Mouse (Mus musculus): ENCODE measurements at regions not wholly inside any gene's neighbourhood (a gene's known extent, or its start where the extent isn't known, plus 50 kb on each side); places are given as distances from the start of the nearest gene placed in this dataset.

DNA sequence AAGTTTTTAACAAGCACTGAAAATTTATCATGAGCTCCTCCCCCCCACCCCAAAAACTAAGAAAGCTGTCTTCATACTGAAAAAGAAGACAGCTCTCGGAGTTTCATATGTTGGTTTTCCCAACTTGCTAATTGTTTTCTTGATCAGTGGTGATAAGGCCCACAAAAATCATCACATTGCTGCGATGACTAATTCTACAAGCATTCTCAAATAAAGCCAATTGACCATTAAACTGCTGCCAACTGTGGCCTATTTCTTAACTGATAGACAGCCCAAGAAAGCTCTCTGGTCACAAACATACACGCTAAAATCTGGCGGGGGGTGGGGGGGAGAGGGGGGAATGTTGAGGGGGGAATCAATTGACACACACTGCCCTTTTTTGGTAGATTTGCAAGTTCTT, 345.0 kb upstream of the Acvr2a start:
- no peaks in the 10 kb centered on the region for H3K27me3 ChIP-seq (ENCODE audit: insufficient read depth, low read length)
- H3K27ac ChIP-seq (ENCODE audit: low read depth) = no peak overlapping the region
- ATAC-seq (no peak), DNase-seq (no peak)
- no peak overlapping the region for H3K4me2 ChIP-seq (ENCODE audit: low read depth, low read length)
- no peaks in the 10 kb centered on the region for H3K9me3 ChIP-seq (ENCODE audit: low read length)
- no peak overlapping the region for H3K9ac ChIP-seq (replicated peaks)
- TF ChIP-seq CTCF (IDR thresholded peaks at IDR 0.05; ENCODE audit: low read depth) (no peak), EP300 (IDR thresholded peaks at IDR 0.05; ENCODE audit: low read depth) (no peak)
- no peaks in the 10 kb centered on the region for H3K4me1 ChIP-seq (ENCODE audit: insufficient read depth)
- no peaks in the 10 kb centered on the region for H3K36me3 ChIP-seq (replicated peaks; ENCODE audit: insufficient read depth, low read length)
- WGBS (ENCODE audit: insufficient replicate concordance) = 67% methylated on average over 4 of the region's 4 CpGs
- H3K4me3 ChIP-seq (ENCODE audit: low read depth, low read length) = no peak overlapping the region

GRCm38 (mm10) chr2:48469357-48469756, 344.6 kb upstream of the Acvr2a start:
- 61% methylated on average over 4 of the region's 4 CpGs for WGBS (ENCODE audit: insufficient replicate concordance)
- TF ChIP-seq CTCF (IDR thresholded peaks at IDR 0.05; ENCODE audit: low read depth) (no peak), EP300 (IDR thresholded peaks at IDR 0.05; ENCODE audit: low read depth) (no peak)
- no peaks in the 10 kb centered on the region for H3K36me3 ChIP-seq (replicated peaks; ENCODE audit: insufficient read depth, low read length)

GRCm38 (mm10) chr2:48473102-48473501, 340.8 kb upstream of the Acvr2a start:
- Histone ChIP-seq H3K9ac (replicated peaks) (no peak overlapping the region), H3K4me2 (ENCODE audit: low read depth, low read length) (no peak overlapping the region), H3K4me3 (ENCODE audit: low read depth, low read length) (no peak overlapping the region), H3K9me3 (ENCODE audit: low read length) (no peaks in the 10 kb centered on the region), H3K4me1 (ENCODE audit: insufficient read depth) (no peaks in the 10 kb centered on the region), H3K27ac (ENCODE audit: low read depth) (no peak overlapping the region), H3K36me3 (replicated peaks; ENCODE audit: insufficient read depth, low read length) (no peaks in the 10 kb centered on the region), H3K27me3 (ENCODE audit: insufficient read depth, low read length) (no peaks in the 10 kb centered on the region)
- WGBS (ENCODE audit: insufficient replicate concordance) = 46% methylated on average over 3 of the region's 3 CpGs
- TF ChIP-seq CTCF (IDR thresholded peaks at IDR 0.05; ENCODE audit: low read depth) (no peak), EP300 (IDR thresholded peaks at IDR 0.05; ENCODE audit: low read depth) (no peak)
- DNase-seq = no peak
- no peak for ATAC-seq

More at GRCm38 (mm10) chr2:48469357-48469756, 344.6 kb upstream of the Acvr2a start:
- DNase-seq (no peak), ATAC-seq (no peak)
- Histone ChIP-seq H3K4me2 (ENCODE audit: low read depth, low read length) (no peak overlapping the region), H3K4me1 (ENCODE audit: insufficient read depth) (no peaks in the 10 kb centered on the region), H3K9me3 (ENCODE audit: low read length) (no peaks in the 10 kb centered on the region), H3K4me3 (ENCODE audit: low read depth, low read length) (no peak overlapping the region), H3K9ac (replicated peaks) (no peak overlapping the region), H3K27me3 (ENCODE audit: insufficient read depth, low read length) (no peaks in the 10 kb centered on the region), H3K27ac (ENCODE audit: low read depth) (no peak overlapping the region)

- no peak overlapping the region for H3K9ac ChIP-seq (replicated peaks)
- 61% methylated on average over 4 of the region's 4 CpGs for WGBS (ENCODE audit: insufficient replicate concordance)
- DNase-seq (no peak), ATAC-seq (no peak)
- no peaks in the 10 kb centered on the region for H3K36me3 ChIP-seq (replicated peaks; ENCODE audit: insufficient read depth, low read length)
- H3K4me3 ChIP-seq (ENCODE audit: low read depth, low read length) = no peak overlapping the region
- no peaks in the 10 kb centered on the region for H3K4me1 ChIP-seq (ENCODE audit: insufficient read depth)
- no peak overlapping the region for H3K27ac ChIP-seq (ENCODE audit: low read depth)
- no peaks in the 10 kb centered on the region for H3K27me3 ChIP-seq (ENCODE audit: insufficient read depth, low read length)
- H3K4me2 ChIP-seq (ENCODE audit: low read depth, low read length) = no peak overlapping the region
- no peak for TF ChIP-seq CTCF (IDR thresholded peaks at IDR 0.05; ENCODE audit: low read depth)
- no peaks in the 10 kb centered on the region for H3K9me3 ChIP-seq (ENCODE audit: low read length)
Observed at GRCm38 (mm10) chr2:48474642-48475041, 339.3 kb upstream of the Acvr2a start.

DNA sequence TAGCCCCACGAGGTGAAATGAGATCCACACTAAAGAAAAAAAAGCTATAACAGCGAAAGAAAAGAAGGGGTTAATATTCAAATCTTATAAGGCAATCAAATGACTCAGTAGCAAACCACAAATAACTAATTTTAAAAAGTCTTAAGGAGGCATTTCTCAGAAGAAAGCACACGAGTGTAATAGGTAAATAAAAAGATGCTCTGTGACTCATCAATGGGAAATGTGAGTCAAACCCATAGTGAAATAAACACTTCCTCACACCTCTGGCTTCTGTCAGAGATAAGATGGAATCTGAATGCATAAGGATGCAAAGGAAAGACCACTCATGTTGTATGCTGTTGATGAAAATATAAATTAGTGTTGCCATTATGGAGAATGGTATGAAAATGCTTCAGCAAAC, 337.1 kb upstream of the Acvr2a start:
- TF ChIP-seq EP300 (IDR thresholded peaks at IDR 0.05; ENCODE audit: low read depth) (no peak), CTCF (IDR thresholded peaks at IDR 0.05; ENCODE audit: low read depth) (no peak)
- Histone ChIP-seq H3K9me3 (ENCODE audit: low read length) (no peaks in the 10 kb centered on the region), H3K27ac (ENCODE audit: low read depth) (no peak overlapping the region), H3K4me2 (ENCODE audit: low read depth, low read length) (no peak overlapping the region), H3K4me3 (ENCODE audit: low read depth, low read length) (no peak overlapping the region), H3K36me3 (replicated peaks; ENCODE audit: insufficient read depth, low read length) (no peaks in the 10 kb centered on the region), H3K9ac (replicated peaks) (no peak overlapping the region), H3K4me1 (ENCODE audit: insufficient read depth) (no peaks in the 10 kb centered on the region), H3K27me3 (ENCODE audit: insufficient read depth, low read length) (no peaks in the 10 kb centered on the region)
- 55% methylated on average over 3 of the region's 3 CpGs for WGBS (ENCODE audit: insufficient replicate concordance)
- DNase-seq (no peak), ATAC-seq (no peak)

- H3K27ac ChIP-seq (ENCODE audit: low read depth) = no peak overlapping the region
- no peaks in the 10 kb centered on the region for H3K4me1 ChIP-seq (ENCODE audit: insufficient read depth)
- H3K27me3 ChIP-seq (ENCODE audit: insufficient read depth, low read length) = no peaks in the 10 kb centered on the region
- no peaks in the 10 kb centered on the region for H3K9me3 ChIP-seq (ENCODE audit: low read length)
- H3K4me3 ChIP-seq (ENCODE audit: low read depth, low read length) = no peak overlapping the region
- no peak for TF ChIP-seq CTCF (IDR thresholded peaks at IDR 0.05; ENCODE audit: low read depth)
- TF ChIP-seq EP300 (IDR thresholded peaks at IDR 0.05; ENCODE audit: low read depth) = no peak
- WGBS (ENCODE audit: insufficient replicate concordance) = 80% methylated on average over 2 of the region's 2 CpGs
- no peak overlapping the region for H3K9ac ChIP-seq (replicated peaks)
- no peak for ATAC-seq
- no peak overlapping the region for H3K4me2 ChIP-seq (ENCODE audit: low read depth, low read length)
- DNase-seq = no peak
- H3K36me3 ChIP-seq (replicated peaks; ENCODE audit: insufficient read depth, low read length) = no peaks in the 10 kb centered on the region
Observed at GRCm38 (mm10) chr2:48477336-48477735, 336.6 kb upstream of the Acvr2a start.

DNA sequence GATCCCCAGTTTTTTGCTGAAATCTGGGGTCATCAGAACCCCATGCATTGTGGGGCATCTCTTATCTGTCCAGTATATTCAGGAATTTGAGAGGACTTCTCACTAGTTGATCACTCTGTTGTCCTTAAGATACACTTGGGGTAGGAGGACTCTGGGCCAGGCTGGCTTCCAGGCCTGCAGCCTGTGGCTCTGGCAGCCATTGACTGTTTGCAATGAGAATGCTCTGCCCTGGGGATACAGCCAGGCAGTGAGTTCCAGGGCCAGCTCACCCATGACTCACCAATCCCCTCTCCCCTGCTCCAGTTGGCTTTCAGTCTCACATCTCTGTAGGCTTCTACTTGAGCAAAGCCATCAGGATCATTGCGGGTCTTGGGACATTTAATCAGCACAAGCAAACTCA, 334.3 kb upstream of the Acvr2a start:
- TF ChIP-seq EP300 (IDR thresholded peaks at IDR 0.05; ENCODE audit: low read depth) (no peak), CTCF (IDR thresholded peaks at IDR 0.05; ENCODE audit: low read depth) (no peak)
- 81% methylated on average over 1 of the region's 1 CpGs for WGBS (ENCODE audit: insufficient replicate concordance)
- ATAC-seq = no peak

More for the DNA sequence above, 334.3 kb upstream of the Acvr2a start:
- no peaks in the 10 kb centered on the region for H3K27me3 ChIP-seq (ENCODE audit: insufficient read depth, low read length)
- H3K4me2 ChIP-seq (ENCODE audit: low read depth, low read length) = no peak overlapping the region
- H3K4me1 ChIP-seq (ENCODE audit: insufficient read depth) = no peaks in the 10 kb centered on the region
- no peak overlapping the region for H3K9ac ChIP-seq (replicated peaks)
- H3K27ac ChIP-seq (ENCODE audit: low read depth) = no peak overlapping the region
- H3K9me3 ChIP-seq (ENCODE audit: low read length) = no peaks in the 10 kb centered on the region
- no peak for DNase-seq
- H3K4me3 ChIP-seq (ENCODE audit: low read depth, low read length) = no peak overlapping the region
- H3K36me3 ChIP-seq (replicated peaks; ENCODE audit: insufficient read depth, low read length) = no peaks in the 10 kb centered on the region

Data from liver, postnatal 0 days (tissue).